Mouse (Mus musculus) embryonic stem cell, embryonic (primary cell): ENCODE measurements around the gene Fxn.

ENCODE experiments used
- CTCF ChIA-PET, 4 experiments: fragments of 300-600 bp in 2 of 4; fragments of 350-600 bp in 2 of 4; sonication (Branson Sonifier 250); formaldehyde crosslinking; loops; one replicate each; lab custom pipeline; 2022; ENCODE audit warnings: inconsistent platforms in 2 of 4; lab: Charles Lee
- POLR2A ChIA-PET, 4 experiments: fragments of 300-600 bp in 2 of 4; fragments of 350-600 bp in 2 of 4; sonication (Branson Sonifier 250); formaldehyde crosslinking; loops; one replicate each; lab custom pipeline; 2022; ENCODE audit warnings: antibody characterized with exemption in 4 of 4, inconsistent platforms in 1 of 4; lab: Charles Lee

Fxn gene

DNA sequence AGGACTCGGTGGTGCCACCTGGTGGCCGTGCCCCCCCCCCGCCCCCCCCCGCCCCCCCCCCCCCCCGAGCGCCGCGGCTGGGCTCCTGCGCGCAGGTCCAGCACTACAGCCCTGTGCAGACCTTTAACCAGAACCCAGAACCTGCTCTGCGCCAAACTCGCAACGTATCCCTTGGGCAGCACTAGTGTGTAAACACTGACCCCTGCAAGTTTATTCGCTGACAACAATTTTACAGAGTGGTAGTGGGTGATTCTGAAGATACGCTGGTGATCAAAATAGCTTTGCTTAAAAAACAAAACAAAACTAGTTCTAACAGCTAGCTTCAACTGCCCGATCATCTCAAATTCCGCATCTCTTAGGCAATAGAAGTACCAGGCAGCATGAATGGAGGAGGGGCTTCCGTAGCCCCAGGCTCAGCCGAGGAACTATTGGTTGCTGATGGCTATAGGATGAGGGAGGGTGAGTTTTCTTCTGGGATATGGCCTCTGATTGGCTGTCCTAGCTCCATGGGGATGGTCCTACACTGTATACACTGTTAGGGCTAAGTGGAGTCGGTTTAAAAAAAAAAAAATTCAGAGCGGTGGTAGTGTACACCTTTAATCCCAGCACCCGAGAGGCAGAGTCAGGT lies at the start of gene Fxn:
Fxn (minus strand) TSS at position 5 of the 628 bp plus-strand sequence.
- CTCF ChIA-PET = interaction anchor here (0.5 to 2.8 kb wide), 32 partner anchors 9 to 964 kb away, joined by 3 to 16 read pairs (median 4); partner anchors contain the start of gene Tjp2 (in 1 of the 4)
- POLR2A ChIA-PET = interaction anchor here (0.6 to 2.1 kb wide), 31 partner anchors 9 to 681 kb away, joined by 3 to 12 read pairs (median 3); partner anchors contain the start of genes Fam122a (in 3 of the 4), Pgm5 (in 1 of the 4) and Tjp2 (in 1 of the 4)

DNA sequence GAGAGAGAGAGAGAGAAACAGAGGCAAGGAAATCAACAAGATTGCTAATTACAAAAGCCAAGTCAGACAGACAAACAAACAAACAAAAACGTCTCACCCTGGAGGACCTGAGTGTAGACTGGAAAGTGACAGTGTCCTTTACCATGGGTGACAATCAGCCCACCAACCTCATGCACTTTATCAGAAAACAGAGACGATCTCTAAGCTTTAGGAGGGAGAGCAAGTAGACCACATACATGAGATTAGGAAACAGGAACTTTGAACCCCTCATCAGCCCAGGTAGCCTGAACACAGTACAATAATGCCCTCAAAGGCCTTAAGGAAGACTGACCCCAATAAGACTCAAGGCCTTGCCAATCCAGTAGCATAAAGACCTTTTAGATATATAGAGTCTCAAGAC lies 47.5 kb upstream of the Fxn start:
- CTCF ChIA-PET = no interaction called here
- POLR2A ChIA-PET = interaction anchor here in 2 of 4 experiments (0.7 to 1.3 kb wide), 3 partner anchors 19 to 359 kb away, joined by 3 read pairs; no protein-coding TSS in a partner anchor

DNA sequence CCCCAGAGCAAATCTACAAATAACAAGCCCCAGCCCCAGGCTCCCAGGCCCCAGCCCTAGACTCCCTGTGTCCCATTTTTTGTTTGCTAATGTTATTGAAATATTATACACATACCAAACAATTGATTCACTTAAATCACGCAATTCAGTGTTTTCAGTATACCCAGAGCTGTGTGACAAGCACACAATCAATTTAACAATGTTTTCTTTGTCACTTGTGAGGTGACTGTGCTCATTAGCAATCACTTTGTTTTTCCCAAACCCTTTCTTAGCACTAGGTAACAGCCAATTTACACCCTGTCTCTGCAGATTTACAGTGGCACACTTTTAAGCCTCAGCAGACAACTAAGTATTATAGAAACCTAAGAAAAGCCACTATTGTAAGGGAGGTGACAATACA lies 46.6 kb upstream of the Fxn start:
- CTCF ChIA-PET = interaction anchor here in 2 of 4 experiments (0.6 to 1.0 kb wide), 3 partner anchors 19 to 84 kb away, joined by 3 read pairs; no protein-coding TSS in a partner anchor
- POLR2A ChIA-PET = interaction anchor here in 2 of 4 experiments (0.5 to 0.6 kb wide), 2 partner anchors 249 to 347 kb away, joined by 3 read pairs; partner anchors contain the start of gene Tmem252 (in 1 of the 2)

DNA sequence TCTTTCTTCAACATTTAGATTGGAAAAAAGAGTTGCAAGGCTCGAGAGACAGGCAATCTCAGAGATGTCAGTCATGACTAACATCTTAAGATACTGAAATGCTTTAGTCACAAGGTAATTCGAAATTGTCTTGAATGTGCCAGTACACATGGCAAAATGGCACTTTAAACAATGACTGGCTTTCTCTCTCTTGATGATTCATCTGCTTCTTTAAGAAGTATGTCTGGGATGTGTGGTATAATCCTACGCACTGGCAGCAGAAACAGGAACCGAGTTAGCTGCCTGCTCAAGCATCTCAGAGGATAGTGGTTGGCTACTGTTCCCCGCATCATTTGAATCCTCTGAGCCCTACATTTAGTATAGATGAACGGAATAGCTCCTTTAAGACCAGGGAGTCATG lies 45.3 kb upstream of the Fxn start:
- ChIA-PET CTCF (no interaction called here), POLR2A (no interaction called here)

DNA sequence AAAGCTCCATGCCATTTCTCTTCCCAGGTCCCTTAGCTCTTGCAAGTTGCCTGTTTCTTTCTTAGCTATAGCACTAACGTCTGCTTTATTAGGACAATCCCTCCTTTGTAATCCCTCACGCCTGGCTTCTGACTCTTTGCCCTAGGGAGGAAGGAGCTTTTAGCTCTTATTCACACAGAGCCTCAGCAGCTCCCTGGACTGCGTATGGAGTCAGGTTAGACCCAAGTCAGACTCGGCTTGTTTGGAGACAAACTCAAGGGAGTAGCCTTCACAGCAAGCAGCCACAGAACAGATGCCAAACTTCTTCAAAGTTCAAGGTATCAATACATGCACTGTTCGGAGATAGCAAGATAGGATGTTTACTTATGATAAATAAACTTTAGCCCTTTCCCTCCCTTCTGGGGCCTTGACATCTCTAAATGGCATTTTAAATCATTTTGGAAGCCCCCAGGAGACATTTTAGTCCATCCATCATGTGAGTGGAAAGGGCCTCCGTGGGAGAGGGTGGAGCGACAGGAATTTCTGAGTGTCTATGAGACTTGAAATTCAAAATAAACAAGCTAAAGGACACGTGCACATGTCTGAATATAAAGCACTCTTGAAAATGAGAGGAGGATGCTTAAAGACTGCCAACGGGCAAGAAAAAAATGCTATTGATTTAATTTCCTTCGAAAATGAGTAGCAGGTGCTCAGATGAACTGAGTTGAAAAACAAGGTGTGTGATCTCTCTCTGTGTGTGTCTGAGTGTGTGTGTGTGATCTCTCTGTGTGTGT lies 43.6 kb upstream of the Fxn start:
- CTCF ChIA-PET = interaction anchor here in 1 of 4 experiments (0.9 kb wide), 1 partner anchor 23 kb away, joined by 3 read pairs; no protein-coding TSS in a partner anchor

DNA sequence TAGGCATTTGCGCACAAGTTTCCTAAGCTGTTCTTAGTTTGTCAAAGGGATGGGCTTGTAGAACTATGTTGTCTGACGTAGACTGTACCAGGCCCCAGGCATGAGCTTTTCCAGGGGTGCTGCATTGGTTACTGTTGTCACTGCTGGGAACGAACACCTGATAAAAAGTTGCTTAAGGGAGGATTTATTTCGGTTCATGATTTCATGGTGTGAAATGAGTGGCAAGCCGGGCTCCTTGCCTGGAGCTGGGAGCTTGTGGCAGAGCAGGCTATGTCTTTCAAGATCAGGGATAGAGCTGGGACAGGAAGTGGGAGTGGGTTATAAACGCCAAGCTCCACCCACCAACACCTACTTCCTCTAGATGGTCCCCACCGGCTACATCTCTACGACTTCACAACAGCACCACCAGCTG lies 41.5 kb upstream of the Fxn start:
- CTCF ChIA-PET = interaction anchor here in 2 of 4 experiments (0.6 kb wide), 2 partner anchors 102 to 130 kb away, joined by 4 to 12 read pairs; no protein-coding TSS in a partner anchor
- POLR2A ChIA-PET = no interaction called here

More for the DNA sequence above, 43.6 kb upstream of the Fxn start:
- POLR2A ChIA-PET = interaction anchor here in 2 of 4 experiments (0.6 to 1.6 kb wide), 5 partner anchors 11 to 168 kb away, joined by 3 to 4 read pairs (median 3); no protein-coding TSS in a partner anchor

DNA sequence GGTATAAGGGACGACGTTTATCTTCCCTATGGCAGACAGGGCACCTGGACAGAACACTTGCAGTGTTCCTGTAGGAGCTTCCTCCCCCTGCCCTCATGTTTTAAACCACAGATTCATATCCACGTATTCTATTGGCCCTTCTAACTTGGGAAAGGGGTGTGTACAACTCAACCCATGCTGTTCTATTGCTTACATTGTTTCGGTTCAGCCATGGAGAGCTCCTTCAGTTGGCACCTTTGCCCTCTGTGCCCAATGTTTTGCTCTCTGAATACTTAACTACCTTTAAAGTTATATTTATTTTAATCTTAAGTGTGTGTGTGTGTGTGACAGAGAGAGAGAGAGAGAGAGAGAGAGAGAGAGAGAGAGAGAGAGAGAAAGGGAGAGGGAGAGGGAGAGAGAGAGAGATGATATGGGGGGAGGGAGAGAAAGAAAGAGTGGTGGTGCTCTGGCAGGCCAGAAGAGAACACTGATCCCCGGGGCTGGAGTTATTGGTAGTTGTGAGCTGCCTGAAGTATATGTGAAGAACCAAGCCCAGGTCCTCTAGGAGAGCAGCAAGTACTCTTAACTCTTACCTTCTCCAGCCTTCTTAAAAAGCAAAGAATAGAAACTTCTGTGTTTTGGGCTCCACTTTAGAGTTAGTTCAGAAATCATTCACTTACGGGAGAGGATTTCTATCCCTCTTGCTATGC lies 41.0 kb upstream of the Fxn start:
- POLR2A ChIA-PET = interaction anchor here in 1 of 4 experiments (0.7 kb wide), 1 partner anchor 38 kb away, joined by 3 read pairs; no protein-coding TSS in a partner anchor
- CTCF ChIA-PET = interaction anchor here in 3 of 4 experiments (0.6 kb wide), 3 partner anchors 102 to 1013 kb away, joined by 4 to 12 read pairs (median 4); no protein-coding TSS in a partner anchor

DNA sequence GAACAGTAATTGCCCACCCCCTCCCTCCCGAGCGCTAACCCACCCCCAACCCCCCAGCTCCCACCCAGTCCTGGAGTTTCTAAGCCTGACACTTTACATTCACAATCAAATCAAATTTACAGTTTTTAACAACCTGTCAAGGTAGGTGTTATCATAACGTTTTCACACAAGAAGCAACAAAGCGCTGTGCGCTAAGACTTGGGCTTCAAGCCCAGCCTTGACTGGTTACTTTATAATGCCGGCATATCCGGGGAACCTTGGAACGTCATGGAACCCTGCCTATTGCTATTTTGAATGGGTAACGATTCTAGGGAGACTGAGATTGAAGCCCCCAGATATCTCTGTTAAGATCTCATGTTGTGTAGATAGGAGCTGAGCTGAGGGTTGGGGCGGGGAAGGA lies 37.8 kb upstream of the Fxn start:
- POLR2A ChIA-PET = interaction anchor here in 1 of 4 experiments (1.1 kb wide), 1 partner anchor 17 kb away, joined by 4 read pairs; no protein-coding TSS in a partner anchor

DNA sequence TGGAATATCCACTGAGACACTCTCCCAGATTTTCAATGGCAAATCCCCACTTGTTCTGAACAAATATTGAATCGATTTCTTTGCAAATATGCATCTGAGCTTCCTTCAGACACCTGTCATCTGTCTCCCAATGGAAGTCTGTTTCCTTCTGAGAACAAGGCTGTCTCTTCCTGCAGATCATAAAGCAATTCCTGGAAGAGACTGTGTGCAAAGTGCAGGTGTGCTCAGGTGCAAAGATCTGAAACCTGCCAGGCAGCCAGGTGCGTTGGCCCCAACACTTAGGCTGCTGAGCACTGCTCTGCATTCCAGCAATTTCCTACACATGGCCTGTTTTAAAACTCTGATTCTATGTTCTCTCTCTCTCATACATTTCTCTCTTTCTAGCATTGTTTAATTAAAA lies 37.3 kb upstream of the Fxn start:
- ChIA-PET CTCF (interaction anchor here in 2 of 4 experiments (0.6 to 1.3 kb wide), 2 partner anchors 304 to 500 kb away, joined by 3 read pairs; no protein-coding TSS in a partner anchor), POLR2A (interaction anchor here in 1 of 4 experiments (1.1 kb wide), 1 partner anchor 17 kb away, joined by 4 read pairs; no protein-coding TSS in a partner anchor)

More for the DNA sequence above, 37.8 kb upstream of the Fxn start:
- CTCF ChIA-PET = interaction anchor here in 1 of 4 experiments (0.6 kb wide), 1 partner anchor 501 kb away, joined by 3 read pairs; no protein-coding TSS in a partner anchor

DNA sequence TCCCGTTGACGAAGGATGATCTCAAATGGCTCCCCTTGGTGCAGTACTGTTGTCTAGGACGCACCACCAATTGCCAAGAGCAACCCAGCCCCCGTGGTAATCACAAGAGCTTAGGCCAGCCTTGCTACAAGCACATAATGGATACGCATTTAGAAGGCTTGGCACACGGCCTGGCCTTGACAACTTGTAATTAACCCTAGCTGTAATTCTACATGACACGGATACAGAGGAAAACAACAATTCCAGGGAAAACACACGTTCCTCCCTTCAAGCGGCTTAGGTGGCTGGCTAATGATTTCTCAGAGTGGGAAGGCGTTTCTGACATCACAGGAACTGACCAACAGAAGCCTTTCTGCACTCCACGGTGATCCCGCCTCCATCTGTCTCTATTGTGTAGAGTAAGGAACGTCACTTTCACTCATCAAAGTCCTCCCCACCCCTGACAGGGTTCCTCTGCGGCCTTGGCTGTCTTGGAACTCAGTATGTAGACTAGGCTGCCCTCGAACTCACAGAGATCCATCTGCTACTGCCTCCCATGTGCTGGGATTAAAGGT lies 36.7 kb upstream of the Fxn start:
- CTCF ChIA-PET = interaction anchor here in 1 of 4 experiments (1.3 kb wide), 1 partner anchor 305 kb away, joined by 3 read pairs; no protein-coding TSS in a partner anchor
- POLR2A ChIA-PET = interaction anchor here in 3 of 4 experiments (0.7 to 1.2 kb wide), 5 partner anchors 8 to 317 kb away, joined by 3 to 16 read pairs (median 4); no protein-coding TSS in a partner anchor

DNA sequence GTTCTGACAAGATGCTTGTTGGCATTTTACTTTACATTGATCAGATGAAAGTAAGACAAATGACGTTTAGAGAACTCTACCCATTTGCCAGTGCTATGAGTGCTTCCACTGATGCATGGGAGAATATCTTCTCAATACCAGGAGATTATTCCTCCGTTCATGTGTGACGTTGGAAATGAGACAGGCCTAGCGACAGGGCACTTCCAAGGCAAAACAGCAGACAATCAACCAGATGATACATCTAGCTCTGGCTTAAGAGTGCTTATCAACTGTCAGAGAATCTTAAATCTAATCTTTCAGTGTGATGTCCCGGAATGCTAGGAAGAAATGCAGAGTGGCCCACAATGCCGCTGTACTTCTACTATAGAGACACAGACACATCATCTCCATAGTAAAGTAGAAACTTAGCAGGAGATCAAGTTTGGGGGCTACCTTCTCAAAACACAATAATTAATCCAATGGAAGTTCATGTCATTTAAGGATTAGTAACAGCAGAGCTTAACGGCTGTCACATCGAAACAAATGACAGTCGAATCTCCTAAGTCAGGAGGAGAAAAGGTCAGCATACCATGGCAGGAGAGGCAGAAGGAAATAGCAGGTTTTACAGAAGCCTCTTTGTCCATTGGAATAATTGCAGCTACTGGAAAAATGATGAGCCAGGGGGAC lies 35.8 kb upstream of the Fxn start:
- ChIA-PET CTCF (interaction anchor here in 1 of 4 experiments (1.3 kb wide), 1 partner anchor 306 kb away, joined by 3 read pairs; no protein-coding TSS in a partner anchor), POLR2A (interaction anchor here in 1 of 4 experiments (1.2 kb wide), 1 partner anchor 134 kb away, joined by 3 read pairs; no protein-coding TSS in a partner anchor)

DNA sequence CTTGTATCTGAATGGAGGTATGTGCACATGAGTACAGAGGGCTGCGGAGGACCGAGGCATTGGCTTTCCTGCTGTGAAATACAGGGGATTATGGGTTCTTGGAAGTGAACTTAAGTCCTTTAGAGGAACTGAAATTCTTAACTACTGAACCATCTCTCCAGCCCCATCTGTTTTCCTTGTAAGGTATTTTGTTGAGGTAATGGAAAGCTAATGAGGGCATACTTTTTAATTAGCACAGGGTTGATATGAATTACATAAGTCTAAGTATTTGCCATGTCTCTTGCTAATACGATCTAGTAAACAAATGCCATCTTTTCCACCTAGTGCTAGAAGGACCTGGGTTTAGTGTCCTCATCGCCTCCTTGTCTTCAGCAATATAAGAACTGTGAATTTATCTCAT lies 34.8 kb upstream of the Fxn start:
- POLR2A ChIA-PET = no interaction called here
- CTCF ChIA-PET = no interaction called here

DNA sequence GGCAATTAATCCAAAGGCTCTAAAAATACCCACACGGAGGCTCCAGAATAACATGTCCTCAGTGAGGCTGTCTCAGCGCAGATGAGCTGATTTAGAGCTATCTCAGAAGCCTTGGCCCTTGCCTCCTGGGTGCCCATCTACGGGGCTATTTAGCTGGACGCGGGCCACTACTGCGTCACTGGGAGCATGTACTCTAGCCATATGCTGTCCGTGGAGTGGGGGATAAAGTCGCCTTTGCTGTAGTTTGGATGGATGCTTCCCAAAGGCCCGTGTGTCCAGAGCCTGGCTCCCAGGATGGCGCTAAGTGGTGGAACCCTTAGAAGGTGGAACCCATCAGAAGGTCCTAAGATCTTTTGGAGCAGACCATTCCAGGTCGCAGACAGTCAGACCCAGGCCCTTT lies 34.3 kb upstream of the Fxn start:
- POLR2A ChIA-PET = no interaction called here
- CTCF ChIA-PET = no interaction called here

DNA sequence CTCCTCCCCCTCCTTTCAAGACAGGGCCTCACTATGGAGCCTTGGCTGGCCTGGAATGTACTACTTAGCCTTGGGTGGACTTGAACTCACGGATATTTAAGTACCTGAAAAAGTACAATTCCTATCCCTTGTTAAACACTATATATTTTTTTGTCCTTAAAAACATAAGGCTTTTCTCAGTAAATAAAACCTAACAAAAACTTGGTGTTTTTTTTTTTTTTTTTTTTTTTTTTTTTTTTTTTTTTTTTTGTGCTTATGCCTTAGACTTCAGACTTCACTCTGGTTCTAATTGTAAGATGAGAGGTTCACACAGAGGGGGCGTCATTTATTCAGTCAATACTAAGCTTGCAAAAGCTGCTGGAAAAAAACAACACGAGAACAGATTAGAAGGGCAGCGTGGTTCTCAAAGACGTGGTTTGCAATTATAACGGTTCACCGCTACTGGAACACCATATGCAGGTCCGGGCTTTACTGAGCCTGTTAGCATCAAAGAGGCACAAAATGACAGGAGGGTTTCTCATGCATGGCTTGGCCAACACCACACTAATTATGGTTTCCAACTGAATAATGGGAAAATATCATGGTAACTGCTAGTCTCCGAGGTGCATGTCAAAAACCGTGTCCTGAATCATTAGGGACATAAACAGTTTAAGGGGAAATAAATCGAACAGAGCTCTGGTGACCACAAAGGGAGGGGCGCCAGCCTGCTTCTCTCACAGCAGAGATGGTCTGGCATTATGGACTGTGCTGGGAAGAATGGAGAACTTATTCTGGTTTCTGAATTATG lies 32.3 kb upstream of the Fxn start:
- CTCF ChIA-PET = interaction anchor here in 2 of 4 experiments (0.6 to 1.2 kb wide), 4 partner anchors 12 to 319 kb away, joined by 3 to 10 read pairs (median 3); no protein-coding TSS in a partner anchor
- POLR2A ChIA-PET = interaction anchor here in 1 of 4 experiments (0.6 to 0.7 kb wide), 3 partner anchors 11 to 574 kb away, joined by 3 to 4 read pairs (median 3); no protein-coding TSS in a partner anchor

DNA sequence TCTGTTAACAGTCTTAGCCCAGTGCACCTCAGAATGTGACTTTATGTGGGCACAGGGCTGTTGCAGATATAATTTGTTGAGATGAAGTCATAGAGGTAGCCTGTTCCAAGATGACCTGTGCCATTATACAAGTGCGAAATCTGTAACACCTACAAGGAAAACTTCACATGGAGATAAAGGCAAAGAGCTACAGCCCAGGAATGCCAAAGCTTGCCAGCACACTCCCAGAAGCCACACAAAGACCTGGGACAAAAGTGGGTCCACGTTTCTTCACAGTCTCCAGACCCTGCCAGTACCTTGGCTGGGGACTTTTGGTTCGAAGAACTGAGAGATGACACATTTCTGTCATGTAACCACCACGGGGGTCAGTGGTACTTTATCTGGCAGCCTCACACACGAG lies 31.6 kb upstream of the Fxn start:
- ChIA-PET CTCF (interaction anchor here in 1 of 4 experiments (1.3 kb wide), 1 partner anchor 11 kb away, joined by 6 read pairs; no protein-coding TSS in a partner anchor), POLR2A (interaction anchor here in 1 of 4 experiments (0.6 kb wide), 1 partner anchor 417 kb away, joined by 4 read pairs; no protein-coding TSS in a partner anchor)

DNA sequence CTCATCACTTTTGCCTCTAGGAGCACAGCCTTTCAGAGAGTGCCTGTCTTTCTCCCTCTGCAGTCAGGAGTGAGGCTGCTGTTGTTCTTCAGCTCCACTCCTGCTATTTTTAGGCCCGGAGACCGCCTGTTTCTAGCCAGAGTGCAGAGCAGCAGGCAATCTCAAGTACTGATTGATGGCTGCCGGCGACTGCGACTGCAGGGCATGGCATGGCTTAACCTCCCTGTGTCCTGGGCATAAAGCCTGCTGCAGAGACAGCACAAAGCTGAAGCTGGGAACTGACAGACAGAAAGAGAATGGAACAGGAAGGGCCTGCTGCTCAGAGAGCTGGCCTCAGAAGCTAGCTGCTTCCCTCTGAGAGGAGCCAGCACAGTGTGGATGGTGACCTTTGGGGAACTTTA lies 27.9 kb upstream of the Fxn start:
- ChIA-PET POLR2A (interaction anchor here in 2 of 4 experiments (0.6 to 1.4 kb wide), 6 partner anchors 9 to 59 kb away, joined by 3 to 4 read pairs (median 4); no protein-coding TSS in a partner anchor), CTCF (interaction anchor here (0.6 to 1.6 kb wide), 10 partner anchors 18 to 562 kb away, joined by 3 to 4 read pairs (median 3); no protein-coding TSS in a partner anchor)
